Mouse (Mus musculus) CH12.LX (cell line): Measurements from ENCODE around the gene Supt3. TPM values are rescaled to one million over a fixed set of nuclear protein-coding genes. Genes with fewer than 3 reads are reported as not detected.

Experiments
- DNase-seq: peaks from one replicate; pipeline ENCODE4 v3.0.0-alpha.2; 2013; ENCODE audit errors: extremely low read depth
- H3K27ac ChIP-seq: 2 replicates; pipeline ENCODE4 v1.5.1; 2012; ENCODE audit warnings: low read depth, mild to moderate bottlenecking, control low read depth, moderate library complexity; ENCODE audit not compliant: insufficient read depth
- H3K27me3 ChIP-seq: replicated peaks from 2 replicates; pipeline ENCODE3; 2012; ENCODE audit warnings: inconsistent platforms
- H3K36me3 ChIP-seq, 2 experiments: replicated peaks in 1 of 2; 2 replicates each; pipeline versions ENCODE3 to v1.6.1; 2012; ENCODE audit warnings: inconsistent platforms in 1 of 2, low read length in 1 of 2, mild to moderate bottlenecking in 1 of 2, mixed read lengths in 1 of 2, moderate library complexity in 1 of 2; ENCODE audit not compliant: control insufficient read depth in 1 of 2, insufficient read depth in 1 of 2
- H3K4me1 ChIP-seq, 2 experiments: 2 replicates each; pipeline ENCODE4 v1.6.1; 2012; ENCODE audit warnings: inconsistent platforms in 1 of 2, moderate library complexity in 1 of 2; ENCODE audit not compliant: insufficient read depth in 2 of 2, control insufficient read depth in 1 of 2
- H3K4me2 ChIP-seq: 2 replicates; pipeline ENCODE4 v1.6.1; 2012; ENCODE audit warnings: low read depth, mild to moderate bottlenecking, control low read depth; ENCODE audit not compliant: poor library complexity, insufficient read depth, severe bottlenecking
- H3K4me3 ChIP-seq, 3 experiments: fragments of 150-350 bp in 1 of 3; sonication (generic) in 1 of 3; replicated peaks in 1 of 3; 2 replicates each; pipeline versions ENCODE3 to v1.5.1; 2011 to 2012; ENCODE audit warnings: low read depth in 2 of 3, low read length in 2 of 3, mild to moderate bottlenecking in 2 of 3, moderate library complexity in 2 of 3, control low read depth in 1 of 3, improper control_type of control experiment in 1 of 3, inconsistent platforms in 1 of 3, mixed read lengths in 1 of 3; ENCODE audit not compliant: poor library complexity in 1 of 3
- H3K79me2 ChIP-seq: replicated peaks from 2 replicates; pipeline ENCODE4 v1.6.1; 2012; ENCODE audit warnings: mild to moderate bottlenecking, moderate library complexity; ENCODE audit not compliant: control insufficient read depth, poor library complexity, insufficient read depth, severe bottlenecking; ENCODE audit errors: extremely low read depth
- H3K9ac ChIP-seq: 2 replicates; pipeline ENCODE4 v1.6.1; 2012; ENCODE audit warnings: low read depth, mild to moderate bottlenecking, control low read depth, moderate library complexity; ENCODE audit not compliant: insufficient read depth
- H3K9me3 ChIP-seq: replicated peaks from 2 replicates; pipeline ENCODE3; 2012; ENCODE audit warnings: low read length, inconsistent platforms, mixed read lengths
- BHLHE40 ChIP-seq: IDR thresholded peaks from 2 replicates; pipeline ENCODE4 v1.6.1; 2011; ENCODE audit warnings: mild to moderate bottlenecking, low read depth, low read length, improper control_type of control experiment
- CHD1 ChIP-seq: IDR thresholded peaks from 2 replicates; pipeline ENCODE4 v1.6.1; 2012; ENCODE audit warnings: low read depth, low read length, improper control_type of control experiment, inconsistent platforms
- CHD2 ChIP-seq: IDR thresholded peaks from 2 replicates; pipeline ENCODE4 v1.6.1; 2011; ENCODE audit warnings: low read length, improper control_type of control experiment
- CTCF ChIP-seq, 2 experiments: IDR thresholded peaks in 1 of 2; conservative IDR thresholded peaks in 1 of 2; 2 replicates each; pipeline ENCODE4 v1.5.1; 2011 to 2012; ENCODE audit warnings: low read depth in 2 of 2, low read length in 2 of 2, improper control_type of control experiment in 1 of 2, inconsistent platforms in 1 of 2, mild to moderate bottlenecking in 1 of 2, moderate library complexity in 1 of 2
- EP300 ChIP-seq: IDR thresholded peaks from 2 replicates; pipeline ENCODE4 v1.6.1; 2011; ENCODE audit warnings: low read length, improper control_type of control experiment
- GABPA ChIP-seq: IDR thresholded peaks from 2 replicates; pipeline ENCODE4 v1.6.1; 2012; ENCODE audit warnings: low read depth, low read length, improper control_type of control experiment, inconsistent platforms; ENCODE audit not compliant: insufficient replicate concordance
- HCFC1 ChIP-seq: IDR thresholded peaks from 2 replicates; pipeline ENCODE4 v1.6.1; 2012; ENCODE audit warnings: low read depth, mild to moderate bottlenecking, inconsistent platforms, low read length, improper control_type of control experiment
- JUN ChIP-seq: IDR thresholded peaks from 2 replicates; pipeline ENCODE4 v1.6.1; 2011; ENCODE audit warnings: low read depth, mild to moderate bottlenecking, low read length, improper control_type of control experiment, moderate library complexity; ENCODE audit not compliant: insufficient read depth
- JUND ChIP-seq: conservative IDR thresholded peaks from 2 replicates; pipeline ENCODE4 v1.6.1; 2011; ENCODE audit warnings: low read depth, low read length, improper control_type of control experiment
- MEF2A ChIP-seq: IDR thresholded peaks from 2 replicates; pipeline ENCODE4 v1.6.1; 2014; ENCODE audit warnings: low read depth, mild to moderate bottlenecking, inconsistent platforms, low read length, improper control_type of control experiment, borderline replicate concordance
- MXI1 ChIP-seq: IDR thresholded peaks from 2 replicates; pipeline ENCODE4 v1.6.1; 2011; ENCODE audit warnings: mild to moderate bottlenecking, low read depth, low read length, improper control_type of control experiment
- MYC ChIP-seq: IDR thresholded peaks from 2 replicates; pipeline ENCODE4 v1.6.1; 2011; ENCODE audit warnings: low read depth, mild to moderate bottlenecking, improper control_type of control experiment, low read length
- NELFE ChIP-seq: IDR thresholded peaks from 2 replicates; pipeline ENCODE4 v1.6.1; 2011; ENCODE audit warnings: low read depth, low read length, improper control_type of control experiment
- PAX5 ChIP-seq: IDR thresholded peaks from 2 replicates; pipeline ENCODE4 v1.6.1; 2012; ENCODE audit warnings: low read length, inconsistent platforms, mixed read lengths
- POLR2A ChIP-seq: IDR thresholded peaks from 2 replicates; pipeline ENCODE4 v1.6.1; 2011; ENCODE audit warnings: low read depth, mild to moderate bottlenecking, improper control_type of control experiment, low read length
- POLR2AphosphoS2 ChIP-seq: IDR thresholded peaks from 2 replicates; pipeline ENCODE4 v1.6.1; 2011; ENCODE audit warnings: low read depth, low read length, improper control_type of control experiment
- RCOR1 ChIP-seq: conservative IDR thresholded peaks from 2 replicates; pipeline ENCODE4 v1.6.1; 2012; ENCODE audit warnings: low read depth, mild to moderate bottlenecking, inconsistent platforms, low read length, improper control_type of control experiment
- SIN3A ChIP-seq: IDR thresholded peaks from 2 replicates; pipeline ENCODE4 v1.6.1; 2012; ENCODE audit warnings: low read length, improper control_type of control experiment, inconsistent platforms
- SMC3 ChIP-seq: IDR thresholded peaks from 2 replicates; pipeline ENCODE4 v1.6.1; 2011; ENCODE audit warnings: low read depth, low read length, improper control_type of control experiment
- TBP ChIP-seq: conservative IDR thresholded peaks from 2 replicates; pipeline ENCODE4 v1.6.1; 2011; ENCODE audit warnings: low read depth, low read length, improper control_type of control experiment
- TCF12 ChIP-seq: IDR thresholded peaks from 2 replicates; pipeline ENCODE4 v1.6.1; 2014; ENCODE audit warnings: low read depth, mild to moderate bottlenecking, inconsistent platforms, low read length, improper control_type of control experiment
- ZC3H11A ChIP-seq: IDR thresholded peaks from 2 replicates; pipeline ENCODE4 v1.6.1; 2012; ENCODE audit warnings: low read depth, mild to moderate bottlenecking, inconsistent platforms, low read length, improper control_type of control experiment
- ZMIZ1 ChIP-seq: IDR thresholded peaks from 2 replicates; pipeline ENCODE4 v1.6.1; 2012; ENCODE audit warnings: low read depth, mild to moderate bottlenecking, inconsistent platforms, low read length, improper control_type of control experiment
- dilution Hi-C: fragments of 300-500 bp; cut with MboI; formaldehyde crosslinking; loops from 2 replicates; pipeline ENCODE4 v1.14.3; 2020; ENCODE audit warnings: low sequenced_read_pairs; ENCODE audit not compliant: extremely low pct_unique_long_range_greater_than_20kb, extremely low pct_ligation_motif_present
- in situ Hi-C: fragments of 300-500 bp; cut with MboI; formaldehyde crosslinking; loops from 3 replicates; pipeline ENCODE4 v1.14.3; 2019; ENCODE audit warnings: low sequenced_read_pairs, low pct_ligation_motif_present, low pct_unique_long_range_greater_than_20kb, mixed read lengths
- polyA plus RNA-seq: library from polyadenylated mRNA; unstranded; fragments of >175 nt; gene quantifications from 2 replicates; pipeline ENCODE4 v1.2.1, GENCODE M21; 2012; ENCODE audit warnings: low read depth; ENCODE audit not compliant: insufficient read length
- total RNA-seq, 2 experiments: library from RNA; depleted of rRNA; stranded (reverse); fragments of 300-350 nt in 1 of 2; fragments of >200 nt in 1 of 2; gene quantifications; 2 replicates each; pipeline ENCODE4 v1.2.3; 2012 to 2014

Gene Supt3
- total and polyA plus RNA-seq, 3 experiments, result 8.3 to 22.7 (median 13.1) TPM

DNA sequence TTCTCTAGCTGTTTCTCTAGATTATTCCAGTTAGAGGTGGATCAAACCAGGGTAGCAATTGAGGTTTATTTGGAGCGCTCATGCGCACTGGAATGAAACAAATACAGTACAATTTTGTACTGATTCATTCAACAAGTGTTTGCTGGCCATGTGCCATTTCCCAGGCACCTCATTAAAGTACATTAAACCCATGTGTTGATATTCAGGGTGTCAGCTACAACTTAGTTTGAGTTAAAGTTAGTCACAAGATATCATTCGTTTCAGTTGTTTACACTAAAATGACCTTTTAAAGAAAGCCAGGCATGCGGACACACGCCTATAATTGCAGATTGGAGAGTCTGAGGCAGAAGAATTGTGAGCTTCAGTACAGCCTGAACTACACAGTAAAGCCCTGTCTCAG lies 310.1 kb downstream of the Supt3 start:
- Histone ChIP-seq H3K4me3 (no peak overlapping the region), H3K27me3 (no peaks in the 10 kb centered on the region), H3K36me3 (peaks cover 0 to 3% of the 10 kb centered on the region in 2 experiments), H3K4me1 (peaks cover 3 to 14% of the 10 kb centered on the region in 2 experiments), H3K9me3 (no peaks in the 10 kb centered on the region), H3K4me2 (no peak overlapping the region), H3K9ac (no peak overlapping the region), H3K27ac (no peak overlapping the region), H3K79me2 (no peaks in the 10 kb centered on the region)
- no peak for DNase-seq
- dilution Hi-C loops, result no loop called here
- in situ Hi-C loops, result no loop called here
- no peak for TF ChIP-seq MYC
- no peak for TF ChIP-seq ZC3H11A
- no peak for TF ChIP-seq CHD1
- no peak for TF ChIP-seq HCFC1
- no peak for TF ChIP-seq MEF2A
- TF ChIP-seq POLR2A, result no peak
- no peak for TF ChIP-seq TBP
- TF ChIP-seq POLR2AphosphoS2, result no peak
- TF ChIP-seq JUND, result no peak
- TF ChIP-seq GABPA, result no peak
- TF ChIP-seq SIN3A, result no peak
- TF ChIP-seq CHD2, result no peak
- TF ChIP-seq, all 38 proteins: peak for 0

DNA sequence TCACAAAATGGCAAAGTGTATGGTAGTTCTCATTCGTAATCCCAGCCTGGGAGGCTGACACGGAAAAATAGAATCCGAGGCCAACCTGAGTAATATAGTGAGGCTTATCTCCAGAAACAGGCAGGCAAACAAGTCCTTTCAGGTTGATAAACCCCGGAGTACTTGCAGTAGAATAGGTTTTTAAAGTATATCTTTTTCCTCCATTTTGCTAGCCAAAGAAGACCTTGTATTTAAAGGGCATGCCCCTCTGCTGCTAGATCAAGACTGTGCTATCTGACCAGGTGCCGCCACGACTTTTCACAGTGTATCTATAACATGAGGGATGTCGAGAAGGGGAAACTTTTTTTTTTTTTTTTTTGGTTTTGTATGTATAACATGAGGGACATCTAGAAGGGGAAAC lies 324.1 kb downstream of the Supt3 start:
- no peak for TF ChIP-seq PAX5
- H3K9ac ChIP-seq, result no peak overlapping the region
- no peaks in the 10 kb centered on the region for H3K27me3 ChIP-seq
- H3K4me2 ChIP-seq, result no peak overlapping the region
- dilution Hi-C loops (no loop called here), in situ Hi-C loops (no loop called here)
- H3K79me2 ChIP-seq, result no peaks in the 10 kb centered on the region
- H3K4me1 ChIP-seq, result no peaks in the 10 kb centered on the region
- H3K36me3 ChIP-seq, result peaks cover 2% of the 10 kb centered on the region in 2 experiments
- DNase-seq, result no peak
- no peak overlapping the region for H3K27ac ChIP-seq
- H3K4me3 ChIP-seq, result no peak overlapping the region
- H3K9me3 ChIP-seq, result no peaks in the 10 kb centered on the region

- Histone ChIP-seq H3K27ac (no peak overlapping the region), H3K4me1 (peaks cover 0 to 21% of the 10 kb centered on the region in 2 experiments; a peak in 2 of 4 replicates), H3K4me2 (no peak overlapping the region), H3K79me2 (no peaks in the 10 kb centered on the region), H3K4me3 (no peak overlapping the region), H3K9me3 (no peaks in the 10 kb centered on the region), H3K9ac (no peak overlapping the region), H3K27me3 (no peaks in the 10 kb centered on the region), H3K36me3 (peaks cover 0 to 4% of the 10 kb centered on the region in 2 experiments)
- dilution Hi-C loops, result no loop called here
- in situ Hi-C loops, result no loop called here
- no peak for DNase-seq
- TF ChIP-seq CTCF (conservative IDR thresholded peaks at IDR 0.05 in 1 of 2, IDR thresholded peaks at IDR 0.05 in 1 of 2; ENCODE audit: low read depth in 2 of 2, low read length in 2 of 2), result no peak
- no peak for TF ChIP-seq MXI1
- TF ChIP-seq CHD1, result no peak
- TF ChIP-seq HCFC1, result no peak
- TF ChIP-seq POLR2A, result no peak
- TF ChIP-seq BHLHE40, result no peak
- no peak for TF ChIP-seq TCF12
- no peak for TF ChIP-seq EP300
- TF ChIP-seq TBP, result no peak
- no peak for TF ChIP-seq NELFE
- TF ChIP-seq RCOR1, result no peak
- TF ChIP-seq MYC, result no peak
- no peak for TF ChIP-seq ZMIZ1
- no peak for TF ChIP-seq JUN
- TF ChIP-seq SMC3, result no peak
Observed at GRCm38 (mm10) chr17:45115386-45115785, 338.4 kb downstream of the Supt3 start.
